Mouse (Mus musculus): ENCODE measurements around the gene Kif23.

The Kif23 gene

GRCm38 (mm10) chr9:61907621-61908295, 38.8 kb downstream of the Kif23 start:
- DNase-seq (ENCODE audit: extremely low read depth, low read depth, low spot score): no peak

GRCm38 (mm10) chr9:61906912-61907311, 39.7 kb downstream of the Kif23 start:
- DNase-seq (ENCODE audit: extremely low read depth, low read depth, low spot score): no peak

DNA sequence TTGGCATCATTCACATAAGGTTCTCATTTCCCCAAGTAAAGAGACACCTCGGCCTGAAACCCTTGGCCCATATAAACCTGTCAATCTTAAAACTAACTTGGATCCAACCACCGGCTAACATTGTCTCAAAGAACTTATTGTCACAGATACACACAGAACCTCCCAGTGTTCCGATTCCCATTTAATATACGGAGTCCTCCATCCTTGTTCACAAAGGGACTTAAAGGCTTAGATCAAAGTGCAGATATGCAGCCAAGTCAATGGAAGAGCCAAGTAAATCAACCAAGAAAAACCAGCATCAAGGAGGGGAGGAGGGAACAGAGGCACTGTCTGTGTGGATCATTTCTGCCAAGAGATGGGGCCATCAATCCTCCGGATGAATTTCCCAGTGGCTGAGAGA, 41.0 kb downstream of the Kif23 start:
- DNase-seq (ENCODE audit: extremely low read depth, low read depth, low spot score): peak; percentile 64

- DNase-seq (ENCODE audit: extremely low read depth, low read depth, low spot score): no peak
Observed at GRCm38 (mm10) chr9:61904201-61904600, 42.4 kb downstream of the Kif23 start.

- no peak for DNase-seq (ENCODE audit: extremely low read depth, low read depth, low spot score)
Observed at GRCm38 (mm10) chr9:61902445-61902844, 44.1 kb downstream of the Kif23 start.

GRCm38 (mm10) chr9:61901574-61901973, 45.0 kb downstream of the Kif23 start:
- DNase-seq (ENCODE audit: extremely low read depth, low read depth, low spot score): no peak

GRCm38 (mm10) chr9:61899804-61900203, 46.8 kb downstream of the Kif23 start:
- no peak for DNase-seq (ENCODE audit: extremely low read depth, low read depth, low spot score)

DNA sequence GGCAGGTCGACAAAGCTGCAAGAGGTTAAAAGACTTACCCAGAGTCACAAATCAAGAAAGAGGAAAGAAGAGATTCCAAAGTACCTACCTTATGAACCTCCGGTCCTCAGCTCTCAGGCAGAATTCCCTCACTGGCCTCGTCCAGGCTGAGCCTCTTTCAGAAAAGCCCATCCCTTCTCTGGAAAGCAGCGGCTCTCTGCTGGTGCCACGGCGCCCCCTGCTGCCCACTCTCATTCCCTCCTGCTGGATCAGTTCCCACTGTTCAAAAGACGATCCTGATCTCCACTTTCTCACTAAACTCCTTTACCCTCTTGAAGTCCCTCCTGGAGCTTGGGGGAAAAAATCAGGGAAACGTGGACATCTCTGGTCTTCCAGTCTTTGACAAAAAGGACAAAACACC, 48.2 kb downstream of the Kif23 start:
- no peak for DNase-seq (ENCODE audit: extremely low read depth, low read depth, low spot score)

GRCm38 (mm10) chr9:61895014-61895413, 51.6 kb downstream of the Kif23 start:
- no peak for DNase-seq (ENCODE audit: extremely low read depth, low read depth, low spot score)

- DNase-seq (ENCODE audit: extremely low read depth, low read depth, low spot score): no peak
Observed at GRCm38 (mm10) chr9:61889855-61890254, 56.7 kb downstream of the Kif23 start.

DNA sequence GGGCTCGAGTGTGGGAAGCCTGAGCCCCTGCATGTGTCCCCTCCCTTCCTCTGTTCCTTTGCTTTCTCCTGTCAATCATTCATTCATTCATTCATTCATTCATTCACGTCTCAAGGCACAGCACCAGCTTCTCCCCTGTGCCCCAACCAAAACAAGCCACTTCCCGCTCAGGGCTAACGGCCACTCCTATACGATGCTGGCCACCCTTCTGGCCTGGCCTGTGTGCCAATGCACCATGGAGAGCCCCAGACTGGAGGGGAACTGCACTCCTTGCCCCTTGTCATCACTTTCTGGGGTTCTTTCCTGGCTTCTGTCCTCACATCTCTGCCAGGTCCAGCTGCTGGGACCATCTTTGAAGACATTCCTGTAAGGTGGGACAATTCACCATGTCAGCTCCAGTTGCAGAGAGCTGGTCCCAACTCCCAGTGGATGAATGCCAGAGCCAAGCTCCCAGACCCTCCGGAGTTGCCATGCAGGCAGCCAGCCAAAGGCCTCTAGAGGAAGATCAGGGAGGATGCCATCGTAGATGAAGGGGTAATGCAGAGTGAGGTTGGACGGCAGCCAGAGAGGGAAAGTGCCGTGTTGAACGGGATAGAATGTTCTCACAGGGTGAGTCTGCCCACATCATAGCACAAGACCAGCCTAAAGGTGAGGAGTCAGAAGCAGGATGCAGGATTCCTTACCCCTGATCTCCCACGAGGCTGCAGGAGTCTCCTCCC, 58.8 kb downstream of the Kif23 start:
- no peak for DNase-seq (ENCODE audit: extremely low read depth, low read depth, low spot score)

- DNase-seq (ENCODE audit: extremely low read depth, low read depth, low spot score): no peak
Observed at GRCm38 (mm10) chr9:61885964-61886363, 60.6 kb downstream of the Kif23 start.

DNA sequence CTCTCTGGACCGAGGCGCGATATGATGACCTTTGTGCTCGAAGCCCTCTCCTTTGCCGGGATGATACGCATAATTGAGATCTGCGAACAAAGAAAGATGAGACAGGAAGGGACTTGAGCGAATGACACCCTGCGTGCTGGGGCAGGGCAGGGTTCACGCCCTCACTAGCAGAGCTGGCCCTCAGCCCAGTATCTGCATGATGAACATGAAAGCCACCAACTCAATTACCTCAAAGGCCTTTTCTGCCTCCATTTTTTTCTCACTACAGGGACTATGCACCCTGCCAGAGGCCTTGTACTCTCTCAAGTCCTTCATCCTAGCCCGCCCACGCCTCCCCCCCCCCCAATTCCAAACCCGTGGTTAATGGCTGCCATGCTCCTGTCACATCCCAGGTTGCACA, 61.6 kb downstream of the Kif23 start:
- DNase-seq (ENCODE audit: extremely low read depth, low read depth, low spot score): peak; percentile 33

DNA sequence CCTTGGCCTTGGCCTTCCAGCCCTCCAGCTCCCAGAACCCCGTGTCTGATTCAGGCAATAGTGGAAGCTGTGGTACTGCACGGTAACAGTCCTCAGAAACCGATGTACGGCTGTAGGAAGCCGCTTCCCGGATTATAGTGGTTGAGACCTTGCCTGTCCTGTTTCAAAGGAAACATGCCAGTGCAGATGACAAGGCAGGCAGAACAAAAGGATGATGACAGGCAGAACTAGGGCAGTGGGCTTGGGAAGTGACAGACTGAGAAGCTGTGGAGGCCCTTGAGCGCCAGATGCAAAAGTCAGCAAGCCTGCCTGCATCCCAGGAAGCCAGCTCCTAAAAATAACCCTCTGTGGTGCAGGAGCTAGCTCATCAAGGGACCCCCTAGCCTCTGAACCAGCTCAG, 62.2 kb downstream of the Kif23 start:
- no peak for DNase-seq (ENCODE audit: extremely low read depth, low read depth, low spot score)

DNA sequence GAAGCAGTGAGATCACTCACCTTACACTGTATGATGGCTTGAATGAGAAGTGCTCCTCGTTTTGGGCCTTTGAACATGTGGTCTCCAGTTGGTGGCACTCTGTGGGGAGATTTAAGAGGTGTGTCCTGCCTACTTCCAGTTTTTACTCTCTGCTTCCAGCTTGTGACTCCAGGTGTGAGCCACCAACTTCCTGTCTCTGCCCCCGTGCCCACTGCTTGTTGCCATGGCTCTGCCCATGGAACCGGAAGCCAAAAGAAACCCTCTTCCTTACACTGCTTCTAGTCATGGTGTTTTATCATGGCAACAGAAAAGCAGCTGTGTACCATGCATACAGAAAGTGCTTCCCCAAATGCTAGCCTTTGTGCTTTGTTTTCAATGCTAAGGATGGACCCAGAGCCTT, 64.4 kb downstream of the Kif23 start:
- no peak for DNase-seq (ENCODE audit: extremely low read depth, low read depth, low spot score)

DNA sequence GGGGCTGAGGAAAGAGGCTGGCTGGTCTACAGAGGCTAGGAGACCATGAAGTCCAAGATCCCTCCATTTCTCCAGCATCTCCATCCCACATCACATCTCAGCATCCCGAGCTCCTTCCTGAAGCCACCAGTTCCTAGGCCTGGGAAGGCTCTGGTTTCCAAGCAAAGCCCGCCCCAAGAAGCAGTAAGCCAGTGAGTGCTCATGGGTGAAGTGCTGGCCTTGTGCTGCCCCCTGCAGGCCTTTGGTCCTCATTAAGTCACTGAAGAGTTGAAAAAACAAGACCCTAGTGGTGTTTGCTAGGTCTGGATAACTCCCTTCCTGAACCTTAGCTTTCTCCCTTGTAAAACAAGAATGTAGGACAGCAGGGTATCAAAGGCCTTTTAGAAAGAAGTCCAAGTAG, 67.7 kb downstream of the Kif23 start:
- no peak for DNase-seq (ENCODE audit: extremely low read depth, low read depth, low spot score)

- DNase-seq (ENCODE audit: extremely low read depth, low read depth, low spot score): no peak
Observed at GRCm38 (mm10) chr9:61877373-61878112, 69.0 kb downstream of the Kif23 start.

DNA sequence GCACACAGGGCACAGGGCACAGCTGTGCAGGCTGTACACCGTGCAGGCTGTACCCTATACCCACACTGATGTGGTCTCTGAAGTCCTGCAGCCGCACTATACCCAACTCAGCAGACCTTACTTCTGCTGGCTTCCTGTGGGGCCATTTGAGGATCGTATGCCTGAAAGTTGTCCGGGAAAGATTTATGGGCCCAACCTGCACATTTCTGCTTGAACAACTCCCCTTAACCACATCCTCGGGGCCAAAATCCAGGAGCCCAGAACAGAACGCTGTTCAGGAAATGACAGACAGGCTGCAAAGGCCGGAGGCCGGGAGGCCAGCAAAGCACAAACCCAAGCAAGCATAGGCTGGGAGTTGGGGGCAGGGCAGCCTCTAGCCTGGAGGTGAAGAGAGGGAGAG, 73.2 kb downstream of the Kif23 start:
- no peak for DNase-seq (ENCODE audit: extremely low read depth, low read depth, low spot score)

- DNase-seq (ENCODE audit: extremely low read depth, low read depth, low spot score): no peak
Observed at GRCm38 (mm10) chr9:61872246-61872941, 74.2 kb downstream of the Kif23 start.

DNA sequence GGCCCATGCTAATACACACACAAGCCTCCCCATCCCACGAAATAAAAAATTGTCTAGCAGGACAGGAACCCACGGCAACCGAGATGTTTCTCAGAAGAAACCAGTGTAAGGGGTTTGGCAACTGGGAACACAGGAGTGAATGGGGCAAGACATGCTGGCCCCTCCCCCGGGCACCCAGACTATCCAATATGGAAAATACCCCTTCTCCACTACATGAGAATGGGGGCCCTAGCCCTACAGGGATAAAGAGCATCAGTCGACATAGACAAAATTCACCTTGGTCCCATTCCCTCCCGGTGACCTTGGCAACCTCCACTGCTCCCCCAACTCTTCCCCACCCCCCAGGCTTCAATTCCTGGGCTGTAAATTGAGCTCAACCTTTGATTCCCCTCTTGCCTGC, 74.7 kb downstream of the Kif23 start:
- DNase-seq (ENCODE audit: extremely low read depth, low read depth, low spot score): no peak

- no peak for DNase-seq (ENCODE audit: extremely low read depth, low read depth, low spot score)
Observed at GRCm38 (mm10) chr9:61867659-61868058, 78.9 kb downstream of the Kif23 start.

Measured in fat pad, adult 2 months (tissue).